Mouse (Mus musculus) Patski (cell line): Measurements from ENCODE around the gene Ccdc171. TPM values are rescaled to one million over a fixed set of nuclear protein-coding genes. Genes with fewer than 3 reads are reported as not detected.
"Not testable (repeated sequence)": the region's sequence is repeated elsewhere in the genome, so short reads cannot be mapped to it uniquely, and the experiment has no call there.

Experiments
- ATAC-seq: fragments of 100-300 bp; one replicate; pipeline ENCODE4 v1.8.0; 2021
- CTCF ChIA-PET: fragments of 350-600 bp; sonication (Branson Sonifier 250); formaldehyde crosslinking; loops from one replicate; lab custom pipeline; 2022; ENCODE audit warnings: inconsistent platforms; lab: Charles Lee
- POLR2A ChIA-PET: fragments of 350-600 bp; sonication (Branson Sonifier 250); formaldehyde crosslinking; loops from one replicate; lab custom pipeline; 2022; ENCODE audit warnings: antibody characterized with exemption, inconsistent platforms; lab: Charles Lee
- DNase-seq: peaks from one replicate; pipeline ENCODE4 v3.0.0-alpha.2; 2011; ENCODE audit warnings: low read depth, low spot score
- H3K27me3 ChIP-seq: fragments of 371-371 bp; one replicate; pipeline ENCODE4 v1.5.1; 2021
- CTCF ChIP-seq: fragments of 100-300 bp; IDR thresholded peaks from one replicate; pipeline ENCODE4 v1.5.1; 2021
- in situ Hi-C: fragments of 300-500 bp; cut with MboI; formaldehyde crosslinking; loops from 3 replicates; pipeline ENCODE4 v1.11.1; 2018; ENCODE audit warnings: low pct_unique_long_range_greater_than_20kb, mixed read lengths
- polyA plus RNA-seq: library from polyadenylated mRNA; unstranded; gene quantifications from one replicate; pipeline ENCODE4 v1.2.3, GENCODE M21; 2021

Gene Ccdc171
- polyA plus RNA-seq, 1 experiment from 2014 or later, result 2.1 TPM

DNA sequence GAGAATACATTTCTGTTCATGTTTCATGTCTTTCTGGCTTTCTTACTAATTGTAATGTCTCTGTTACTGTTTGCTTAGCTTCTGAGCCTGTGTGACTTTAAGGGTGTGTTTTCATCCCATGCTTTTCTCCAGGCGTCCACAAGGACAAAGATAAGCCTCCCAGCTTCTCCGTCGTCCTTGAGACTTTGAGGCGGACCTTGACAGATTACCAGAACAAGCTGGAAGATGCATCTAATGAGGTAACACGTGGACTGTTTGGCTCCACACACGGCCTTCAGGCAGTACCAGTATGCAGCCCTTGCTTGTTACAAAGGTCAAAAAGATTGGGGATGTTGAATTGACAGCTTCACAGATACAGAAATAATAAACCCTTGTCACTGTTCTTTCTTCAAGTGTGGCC is 130.1 kb downstream of the Ccdc171 start:
- ATAC-seq, result no peak
- TF ChIP-seq CTCF, result no peak
- ChIA-PET POLR2A (no interaction called here), CTCF (interaction anchor here (0.8 to 1.1 kb wide), 2 partner anchors 10 to 25 kb away, joined by 3 read pairs; no protein-coding TSS in a partner anchor)
- no peak for DNase-seq
- in situ Hi-C loops, result no loop called here
- no peaks in the 10 kb centered on the region for H3K27me3 ChIP-seq

GRCm38 (mm10) chr4:83656571-83656970 is 131.2 kb downstream of the Ccdc171 start:
- ATAC-seq (peak; percentile 31), DNase-seq (no peak)
- ChIA-PET CTCF (interaction anchor here (1.1 to 1.2 kb wide), 2 partner anchors 9 to 24 kb away, joined by 3 read pairs; no protein-coding TSS in a partner anchor), POLR2A (no interaction called here)
- in situ Hi-C loops, result no loop called here
- no peaks in the 10 kb centered on the region for H3K27me3 ChIP-seq
- TF ChIP-seq CTCF, result no peak

DNA sequence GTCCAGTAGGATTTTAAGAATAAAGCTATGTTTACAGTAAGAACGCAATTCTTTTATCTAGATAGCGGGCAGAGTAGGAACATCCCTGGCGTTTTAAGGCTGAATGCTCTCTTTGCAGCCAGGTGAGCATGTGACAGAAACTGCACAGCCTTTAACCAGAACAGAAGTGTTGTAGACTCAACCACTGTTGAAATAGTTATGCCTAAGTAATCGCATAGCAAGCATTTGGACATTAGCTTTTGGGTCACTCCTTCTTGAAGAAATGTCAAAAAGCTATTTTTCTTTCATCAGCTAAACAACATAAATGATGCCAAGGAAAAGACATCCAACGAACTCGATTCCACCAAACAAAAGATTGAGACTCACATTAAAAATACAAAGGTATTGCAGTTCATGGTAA is 131.7 kb downstream of the Ccdc171 start:
- CTCF ChIA-PET, result interaction anchor here (1.2 kb wide), 1 partner anchor 24 kb away, joined by 3 read pairs; no protein-coding TSS in a partner anchor
- ATAC-seq (no peak), DNase-seq (no peak)
- TF ChIP-seq CTCF, result no peak
- in situ Hi-C loops, result no loop called here
- POLR2A ChIA-PET, result no interaction called here
- H3K27me3 ChIP-seq, result no peaks in the 10 kb centered on the region

DNA sequence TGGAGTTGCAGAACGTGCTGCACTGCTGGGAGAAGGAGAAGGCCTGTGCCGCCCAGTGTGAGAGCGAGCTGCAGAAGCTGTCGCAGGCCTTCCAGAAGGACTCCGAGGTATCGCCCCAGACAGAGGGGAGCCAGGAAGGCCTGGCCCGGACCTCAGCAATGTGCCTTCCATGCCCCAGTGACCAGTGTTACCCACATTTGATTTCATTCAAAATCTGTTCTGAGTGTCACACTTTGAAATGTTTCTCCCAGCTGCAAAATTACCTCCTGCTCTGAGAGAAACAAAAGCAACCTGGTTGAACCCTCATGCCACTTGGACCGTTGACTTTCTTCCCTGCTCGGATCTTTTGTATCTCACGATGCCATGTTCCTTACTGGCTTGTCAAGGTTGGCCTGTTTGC is 133.1 kb downstream of the Ccdc171 start:
- in situ Hi-C loops, result no loop called here

DNA sequence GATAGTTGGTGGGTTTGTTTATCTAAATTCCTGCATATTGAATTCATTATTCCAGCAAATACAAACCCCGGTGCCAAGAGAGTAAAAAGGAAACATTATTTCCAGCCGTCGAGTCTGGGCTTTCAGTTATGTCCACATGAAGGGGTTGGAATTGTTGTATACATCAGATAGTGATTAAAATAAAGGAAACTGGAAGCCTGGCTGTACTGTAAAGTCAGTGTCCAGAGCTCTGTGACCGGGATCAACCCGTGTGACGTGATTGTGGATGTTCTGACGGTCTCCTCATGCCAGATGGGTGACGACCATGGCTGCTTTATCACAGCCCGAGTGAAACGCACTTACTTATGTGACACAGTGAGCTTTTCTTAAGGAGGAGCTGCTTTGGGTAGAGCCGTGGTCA is 134.1 kb downstream of the Ccdc171 start:
- ChIA-PET POLR2A (no interaction called here), CTCF (no interaction called here)
- ATAC-seq (no peak), DNase-seq (no peak)
- H3K27me3 ChIP-seq, result no peaks in the 10 kb centered on the region
- no peak for TF ChIP-seq CTCF
- in situ Hi-C loops, result no loop called here

More for the DNA sequence above, 133.1 kb downstream of the Ccdc171 start:
- no peak for DNase-seq
- no peak for ATAC-seq
- ChIA-PET CTCF (no interaction called here), POLR2A (no interaction called here)
- no peak for TF ChIP-seq CTCF
- H3K27me3 ChIP-seq, result no peaks in the 10 kb centered on the region

DNA sequence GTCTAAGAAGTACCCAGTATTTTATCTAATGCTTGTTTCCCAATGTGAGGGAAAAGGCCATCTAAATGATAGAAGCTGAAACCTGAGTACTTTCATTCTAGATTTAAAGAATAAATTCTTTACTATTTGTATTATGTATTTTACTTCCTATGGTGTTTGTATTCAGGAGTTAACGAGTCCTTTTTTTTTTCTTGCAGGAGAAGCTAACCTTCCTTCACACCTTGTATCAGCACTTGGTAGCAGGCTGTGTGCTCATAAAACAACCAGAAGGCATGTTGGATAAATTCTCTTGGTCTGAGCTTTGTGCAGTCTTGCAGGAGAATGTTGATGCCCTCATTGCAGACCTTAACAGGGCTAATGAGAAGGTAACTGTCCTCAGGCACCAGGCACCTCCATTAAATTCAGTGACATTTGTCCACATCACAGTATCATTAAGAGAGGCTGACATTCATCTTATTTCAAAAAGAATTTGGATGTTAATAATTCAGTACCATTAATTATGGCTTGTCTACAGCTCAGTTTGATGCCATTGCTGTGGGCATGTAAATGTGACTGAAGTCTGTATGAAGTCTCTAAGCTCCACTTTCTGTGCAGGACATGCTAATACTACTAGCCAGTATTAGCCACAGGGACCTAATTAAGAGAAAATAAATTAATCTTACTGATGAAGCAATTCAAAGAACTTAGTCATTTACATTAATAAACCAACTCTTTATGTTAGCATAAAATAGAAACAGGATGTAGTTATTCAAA is 136.3 kb downstream of the Ccdc171 start:
- CTCF ChIA-PET, result no interaction called here
- no peak for ATAC-seq
- in situ Hi-C loops, result no loop called here
- no peak for TF ChIP-seq CTCF
- no peak for DNase-seq
- no peaks in the 10 kb centered on the region for H3K27me3 ChIP-seq
- POLR2A ChIA-PET, result no interaction called here

DNA sequence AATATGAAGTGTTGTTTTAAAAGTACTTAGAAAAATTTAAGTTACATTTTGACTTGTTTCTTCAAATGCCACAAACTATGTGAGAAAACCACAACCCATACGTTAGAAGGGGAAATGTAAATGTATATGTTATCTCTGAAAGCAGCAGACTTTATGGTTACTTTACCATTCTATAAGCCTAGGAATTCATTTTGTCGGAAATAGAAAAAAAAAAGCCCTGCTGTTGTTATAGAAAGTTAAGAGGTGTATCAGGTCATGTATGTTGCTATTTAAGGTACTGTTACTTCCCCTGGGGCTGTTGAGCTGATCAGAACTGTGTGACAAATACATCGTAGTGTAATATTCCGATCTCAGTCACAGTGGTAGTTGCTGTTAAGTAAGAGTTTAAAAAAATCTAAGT is 137.0 kb downstream of the Ccdc171 start:
- DNase-seq, result no peak
- H3K27me3 ChIP-seq, result no peaks in the 10 kb centered on the region
- ChIA-PET CTCF (no interaction called here), POLR2A (no interaction called here)
- no peak for ATAC-seq
- in situ Hi-C loops, result no loop called here
- TF ChIP-seq CTCF, result no peak

GRCm38 (mm10) chr4:83669552-83669951 is 144.2 kb downstream of the Ccdc171 start:
- CTCF ChIA-PET, result no interaction called here
- TF ChIP-seq CTCF, result no peak
- ATAC-seq, result no peak

DNA sequence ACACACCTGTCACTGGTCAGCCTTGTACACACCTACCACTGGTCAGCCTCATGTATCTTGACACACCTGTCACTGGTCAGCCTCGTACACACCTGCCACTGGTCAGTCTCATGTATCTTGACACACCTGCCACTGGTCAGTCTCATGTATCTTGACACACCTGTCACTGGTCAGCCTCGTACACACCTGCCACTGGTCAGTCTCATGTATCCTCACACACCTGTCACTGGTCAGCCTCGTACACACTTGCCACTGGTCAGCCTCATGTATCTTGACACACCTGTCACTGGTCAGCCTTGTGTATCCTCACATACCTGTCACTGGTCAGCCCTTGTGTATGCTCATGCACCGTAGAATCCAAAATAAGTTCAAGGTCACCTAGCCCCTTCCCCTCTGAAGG is 150.0 kb downstream of the Ccdc171 start:
- H3K27me3 ChIP-seq, DNase-seq, POLR2A ChIA-PET, ATAC-seq, in situ Hi-C loops, CTCF ChIA-PET: not testable (repeated sequence)

More at GRCm38 (mm10) chr4:83669552-83669951, 144.2 kb downstream of the Ccdc171 start:
- POLR2A ChIA-PET, result no interaction called here
- in situ Hi-C loops, result no loop called here
- DNase-seq, result no peak
- no peaks in the 10 kb centered on the region for H3K27me3 ChIP-seq

GRCm38 (mm10) chr4:83676444-83676843 is 151.1 kb downstream of the Ccdc171 start:
- DNase-seq (no peak), ATAC-seq (no peak)
- TF ChIP-seq CTCF, result no peak
- CTCF ChIA-PET, result no interaction called here
- POLR2A ChIA-PET, result no interaction called here
- no peaks in the 10 kb centered on the region for H3K27me3 ChIP-seq
- in situ Hi-C loops, result no loop called here

GRCm38 (mm10) chr4:83681081-83681480 is 155.7 kb downstream of the Ccdc171 start:
- ChIA-PET POLR2A (no interaction called here), CTCF (interaction anchor here (1.1 kb wide), 1 partner anchor 49 kb away, joined by 4 read pairs; no protein-coding TSS in a partner anchor)
- in situ Hi-C loops, result no loop called here
- DNase-seq, result no peak
- no peak for ATAC-seq
- no peak for TF ChIP-seq CTCF
- no peaks in the 10 kb centered on the region for H3K27me3 ChIP-seq
